Mouse (Mus musculus) embryonic facial prominence, embryonic 11.5 days (tissue): ENCODE results near the gene Phf2. TPM values are rescaled to one million over a fixed set of nuclear protein-coding genes. Genes with fewer than 3 reads are reported as not detected.
"Not testable (repeated sequence)": the region's sequence is repeated elsewhere in the genome, so short reads cannot be mapped to it uniquely, and the experiment has no call there.

ENCODE experiments used
- ATAC-seq: fragments of 200-750 bp; cut with Nextera tagmentation; replicated peaks from 2 replicates; pipeline ENCODE4 v1.8.0; 2017; ENCODE audit warnings: low read depth; ENCODE audit not compliant: insufficient number of reproducible peaks, low FRiP score, low TSS enrichment
- DNase-seq: peaks from one replicate; pipeline ENCODE4 v3.0.0-alpha.2; 2015; ENCODE audit warnings: low spot score
- H3K27ac ChIP-seq: fragments of 300-500 bp; sonication (generic); replicated peaks from 2 replicates; pipeline ENCODE4 v1.5.1; 2014; ENCODE audit warnings: mild to moderate bottlenecking, low read depth, low read length, control low read depth
- H3K27me3 ChIP-seq: fragments of 300-500 bp; sonication (generic); 2 replicates; pipeline ENCODE4 v1.6.1; 2014; ENCODE audit warnings: mild to moderate bottlenecking, low read length, moderate library complexity, mixed read lengths; ENCODE audit not compliant: control insufficient read depth, insufficient read depth
- H3K36me3 ChIP-seq: fragments of 300-500 bp; sonication (generic); replicated peaks from 2 replicates; pipeline ENCODE4 v1.6.1; 2014; ENCODE audit warnings: low read depth, mild to moderate bottlenecking, low read length, moderate library complexity, mixed read lengths; ENCODE audit not compliant: control insufficient read depth, insufficient read depth
- H3K4me1 ChIP-seq: fragments of 300-500 bp; sonication (generic); 2 replicates; pipeline ENCODE4 v1.6.1; 2014; ENCODE audit warnings: low read length, mixed read lengths; ENCODE audit not compliant: control insufficient read depth, insufficient read depth
- H3K4me2 ChIP-seq: fragments of 300-500 bp; sonication (generic); 2 replicates; pipeline ENCODE4 v1.6.1; 2014; ENCODE audit warnings: low read depth, mild to moderate bottlenecking, control low read depth, low read length, moderate library complexity
- H3K4me3 ChIP-seq: fragments of 300-500 bp; sonication (generic); 2 replicates; pipeline ENCODE4 v1.5.1; 2014; ENCODE audit warnings: low read depth, low read length, control low read depth
- H3K9ac ChIP-seq: fragments of 300-500 bp; sonication (generic); replicated peaks from 2 replicates; pipeline ENCODE4 v1.6.1; 2014; ENCODE audit warnings: mild to moderate bottlenecking, control low read depth, low read length
- H3K9me3 ChIP-seq: fragments of 300-500 bp; sonication (generic); replicated peaks from 2 replicates; pipeline ENCODE4 v1.6.1; 2016; ENCODE audit warnings: mild to moderate bottlenecking, low read length, inconsistent platforms, mixed read lengths; ENCODE audit not compliant: control insufficient read depth
- WGBS: fragments of 180-500 bp; shearing (Covaris S2); extraction: QIAGEN DNeasy Blood & Tissue Kit; methylation state at CpG from one replicate; pipeline ENCODE4 v1.1.7; 2014; 5-methylcytosine and 5-hydroxymethylcytosine counted together
- polyA plus RNA-seq: library from polyadenylated mRNA; unstranded; fragments of >200 nt; fragmentation: Nextera tagmentation; extraction: Ambion mirVana; gene quantifications from 2 replicates; pipeline ENCODE4 v1.2.1, GENCODE M21; 2014

Phf2 gene
- polyA plus RNA-seq, 1 experiment from 2014 or later: 11.0 TPM

DNA sequence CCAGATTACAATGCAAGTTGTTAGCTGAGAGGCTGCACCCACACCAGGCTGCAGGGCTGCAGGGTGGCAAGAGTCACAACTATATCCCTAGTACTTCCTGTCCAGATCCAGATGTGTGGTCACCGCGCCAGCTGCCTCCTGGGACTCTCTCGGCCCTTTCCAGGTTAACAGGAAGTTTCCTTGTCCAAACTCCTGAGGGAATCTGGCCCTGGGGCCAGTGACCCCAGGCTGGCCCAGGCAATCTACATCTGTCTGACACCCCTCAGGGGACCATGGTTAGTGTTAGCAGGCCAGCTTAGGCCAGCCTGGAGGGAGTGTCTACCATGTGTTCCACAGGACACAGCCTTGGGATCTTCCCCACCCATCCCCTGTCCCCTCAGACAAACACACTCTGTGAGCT lies 51.8 kb downstream of the Phf2 start:
- Histone ChIP-seq H3K9ac (no peak overlapping the region), H3K4me2 (no peak overlapping the region), H3K4me1 (no peaks in the 10 kb centered on the region), H3K9me3 (no peaks in the 10 kb centered on the region), H3K4me3 (no peak overlapping the region), H3K36me3 (peaks cover 18% of the 10 kb centered on the region), H3K27ac (no peak overlapping the region), H3K27me3 (no peaks in the 10 kb centered on the region)
- no peak for ATAC-seq
- 60% methylated on average over 3 of the region's 3 CpGs for WGBS
- no peak for DNase-seq

DNA sequence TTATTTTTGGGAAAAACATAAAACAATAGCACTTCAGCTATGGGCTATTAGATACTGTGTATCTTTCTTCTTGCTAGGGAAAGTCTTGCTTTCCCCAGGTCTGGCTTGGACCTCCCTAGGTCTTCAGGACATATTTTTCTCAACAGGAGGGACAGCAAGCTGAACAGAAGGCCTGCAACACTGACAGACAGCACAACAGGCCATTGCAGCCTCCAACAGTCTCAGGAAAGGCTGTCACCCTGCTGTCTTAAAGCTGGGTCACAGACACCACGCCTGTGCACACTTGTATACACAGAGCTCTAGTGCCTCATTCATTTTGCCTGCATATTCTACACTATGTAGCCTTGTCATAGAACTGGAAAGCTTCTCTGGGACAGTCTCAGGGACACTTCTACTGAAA lies 56.5 kb downstream of the Phf2 start:
- Histone ChIP-seq H3K4me1 (no peaks in the 10 kb centered on the region), H3K27me3 (no peaks in the 10 kb centered on the region), H3K9ac (no peak overlapping the region), H3K27ac (no peak overlapping the region), H3K36me3 (peaks cover 21% of the 10 kb centered on the region), H3K4me3 (no peak overlapping the region), H3K4me2 (no peak overlapping the region), H3K9me3 (no peaks in the 10 kb centered on the region)
- DNase-seq (no peak), ATAC-seq (no peak)
- 81% methylated on average over 1 of the region's 1 CpGs for WGBS

DNA sequence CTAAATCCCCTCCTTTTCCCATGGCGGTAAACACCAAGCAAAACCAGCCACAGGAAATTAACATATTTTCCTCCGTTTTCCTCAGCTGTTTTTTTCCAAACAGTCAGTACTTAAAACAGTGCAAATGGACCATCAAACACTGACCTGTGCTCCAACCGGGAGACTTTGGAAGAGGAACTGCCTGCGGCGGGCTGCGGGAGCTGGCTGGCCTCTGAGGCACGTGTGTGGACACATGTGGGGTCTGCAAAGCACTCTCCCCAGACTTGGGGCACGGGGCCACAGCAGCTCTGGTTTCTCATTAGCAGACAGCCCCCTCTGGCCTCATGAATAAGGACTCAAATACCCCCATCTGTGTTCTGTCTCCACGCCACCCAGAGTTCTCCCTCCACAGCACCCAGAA lies 59.9 kb downstream of the Phf2 start:
- Histone ChIP-seq H3K4me2 (no peak overlapping the region), H3K4me1 (no peaks in the 10 kb centered on the region), H3K36me3 (peaks cover 13% of the 10 kb centered on the region), H3K9me3 (no peaks in the 10 kb centered on the region), H3K9ac (no peak overlapping the region; the same call in 1 of the 2 replicates), H3K4me3 (no peak overlapping the region), H3K27me3 (no peaks in the 10 kb centered on the region), H3K27ac (no peak overlapping the region)
- WGBS: 67% methylated on average over 9 of the region's 9 CpGs
- ATAC-seq: no peak
- DNase-seq: peak; percentile 12

DNA sequence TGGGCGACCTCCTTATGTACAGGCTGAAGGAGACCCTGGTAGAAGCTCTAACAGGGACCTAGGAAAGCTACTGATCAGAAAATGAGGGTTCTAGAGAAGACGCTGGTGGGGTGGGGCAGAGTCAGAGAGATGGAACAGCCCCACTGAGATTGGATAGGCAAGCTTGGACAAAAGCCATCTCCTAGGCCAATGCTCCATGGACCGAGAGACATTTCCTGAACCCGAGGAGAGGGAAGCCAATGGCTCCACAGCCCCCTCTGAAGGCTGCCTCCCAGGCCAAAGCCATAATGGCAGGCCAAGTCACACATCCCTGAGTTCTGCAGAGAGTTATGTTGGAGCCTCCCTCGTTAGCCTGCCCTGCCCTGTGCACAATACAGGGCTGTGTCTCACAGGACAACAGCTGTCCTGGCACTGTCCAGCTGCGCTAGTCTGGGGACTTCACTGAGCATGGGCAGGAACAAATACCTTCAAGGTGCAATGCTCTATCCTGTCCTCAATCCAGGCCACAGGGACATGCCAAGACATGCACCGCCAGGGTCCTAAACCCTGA lies 60.6 kb downstream of the Phf2 start:
- no peaks in the 10 kb centered on the region for H3K27me3 ChIP-seq
- DNase-seq (no peak), ATAC-seq (no peak)
- H3K9me3 ChIP-seq: no peaks in the 10 kb centered on the region
- no peak overlapping the region for H3K27ac ChIP-seq
- 81% methylated on average over 7 of the region's 7 CpGs for WGBS
- no peaks in the 10 kb centered on the region for H3K4me1 ChIP-seq
- no peak overlapping the region for H3K9ac ChIP-seq
- peaks cover 13% of the 10 kb centered on the region for H3K36me3 ChIP-seq
- no peak overlapping the region for H3K4me2 ChIP-seq
- H3K4me3 ChIP-seq: no peak overlapping the region

DNA sequence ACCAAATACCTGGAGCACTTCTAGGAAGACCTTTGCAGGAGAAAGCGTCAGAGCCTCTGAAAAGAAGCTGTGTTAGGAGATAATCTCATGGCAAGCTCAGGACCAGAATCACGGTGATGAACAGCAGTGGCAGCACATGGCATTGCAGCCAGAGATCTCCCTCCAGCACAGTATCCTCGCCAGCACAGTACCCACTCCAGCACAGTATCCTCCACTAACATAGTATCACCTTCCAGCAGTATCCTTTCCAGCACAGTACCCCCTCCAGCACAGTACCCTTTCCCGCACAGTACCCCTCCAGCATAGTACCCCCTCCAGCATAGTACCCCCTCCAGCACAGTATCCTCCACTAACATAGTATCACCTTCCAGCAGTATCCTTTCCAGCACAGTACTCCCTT lies 61.3 kb downstream of the Phf2 start:
- H3K4me3 ChIP-seq, H3K27ac ChIP-seq, H3K27me3 ChIP-seq, DNase-seq, H3K9ac ChIP-seq, H3K4me2 ChIP-seq, H3K9me3 ChIP-seq, H3K4me1 ChIP-seq: not testable (repeated sequence)
- ATAC-seq: 0 out of 2 replicates have a peak, but pooled peaks have one; percentile 26
- peaks cover 13% of the 10 kb centered on the region for H3K36me3 ChIP-seq
- WGBS: 80% methylated on average over 4 of the region's 4 CpGs

DNA sequence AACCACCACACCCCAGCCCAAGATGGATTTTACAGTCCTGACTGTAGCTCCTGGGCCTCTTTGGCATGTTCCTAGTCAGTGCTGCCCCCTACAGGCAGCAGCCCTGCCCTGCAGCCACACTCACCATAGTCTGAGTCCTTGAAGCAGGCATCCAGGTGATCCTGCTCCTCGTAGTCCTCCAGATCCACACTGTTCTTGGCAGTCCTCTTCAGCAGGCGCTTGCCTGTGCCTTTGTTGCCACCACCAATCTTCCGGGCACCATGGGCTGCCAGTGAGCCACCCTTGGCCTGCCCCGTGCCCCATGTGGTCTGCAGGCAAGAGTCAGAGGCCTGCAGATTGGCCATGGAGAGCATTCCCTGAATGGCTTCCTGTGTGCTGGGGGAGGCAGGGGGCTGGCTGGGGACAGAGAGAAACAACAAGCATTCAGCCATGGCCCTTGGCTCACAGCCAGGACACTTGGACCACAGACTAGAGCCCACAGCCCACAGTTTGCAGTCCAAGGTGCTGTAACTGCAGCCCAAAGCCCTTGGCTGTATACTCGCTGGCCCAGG lies 63.4 kb downstream of the Phf2 start:
- H3K36me3 ChIP-seq: peaks cover 9% of the 10 kb centered on the region

DNA sequence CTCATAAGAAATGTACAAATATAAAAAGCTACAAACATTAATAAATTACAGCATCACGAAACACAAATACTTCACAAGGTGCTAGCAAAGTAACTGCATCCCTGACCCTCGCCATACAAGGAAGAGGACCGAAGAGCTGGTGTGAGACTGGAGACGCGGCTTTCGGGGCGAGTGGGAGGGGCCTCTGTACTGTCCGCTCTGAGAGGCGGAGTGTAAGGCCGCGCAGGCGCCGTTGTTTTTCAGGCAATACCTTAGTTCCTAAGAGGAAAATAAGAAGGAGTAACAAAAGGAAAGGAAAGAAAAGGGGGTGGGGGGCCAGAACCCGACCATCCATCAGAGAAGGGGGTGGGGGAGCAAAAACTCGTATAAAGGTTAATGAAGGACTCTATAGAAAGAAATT lies 68.7 kb downstream of the Phf2 start:
- H3K4me2 ChIP-seq: no peak overlapping the region
- H3K36me3 ChIP-seq: peaks cover 5% of the 10 kb centered on the region
- no peaks in the 10 kb centered on the region for H3K9me3 ChIP-seq
- no peaks in the 10 kb centered on the region for H3K27me3 ChIP-seq
- ATAC-seq: no peak
- WGBS: 42% methylated on average over 15 of the region's 15 CpGs
- no peak overlapping the region for H3K27ac ChIP-seq
- H3K4me1 ChIP-seq: no peaks in the 10 kb centered on the region; the same call in 1 of the 2 replicates
- DNase-seq: no peak
- no peak overlapping the region for H3K4me3 ChIP-seq
- no peak overlapping the region for H3K9ac ChIP-seq

More for the DNA sequence above, 63.4 kb downstream of the Phf2 start:
- no peak overlapping the region for H3K4me3 ChIP-seq
- no peaks in the 10 kb centered on the region for H3K9me3 ChIP-seq
- H3K4me2 ChIP-seq: no peak overlapping the region
- ATAC-seq (no peak), DNase-seq (peak; percentile 73)
- no peak overlapping the region for H3K9ac ChIP-seq
- 80% methylated on average over 5 of the region's 5 CpGs for WGBS
- no peaks in the 10 kb centered on the region for H3K27me3 ChIP-seq
- H3K4me1 ChIP-seq: no peaks in the 10 kb centered on the region
- H3K27ac ChIP-seq: no peak overlapping the region

DNA sequence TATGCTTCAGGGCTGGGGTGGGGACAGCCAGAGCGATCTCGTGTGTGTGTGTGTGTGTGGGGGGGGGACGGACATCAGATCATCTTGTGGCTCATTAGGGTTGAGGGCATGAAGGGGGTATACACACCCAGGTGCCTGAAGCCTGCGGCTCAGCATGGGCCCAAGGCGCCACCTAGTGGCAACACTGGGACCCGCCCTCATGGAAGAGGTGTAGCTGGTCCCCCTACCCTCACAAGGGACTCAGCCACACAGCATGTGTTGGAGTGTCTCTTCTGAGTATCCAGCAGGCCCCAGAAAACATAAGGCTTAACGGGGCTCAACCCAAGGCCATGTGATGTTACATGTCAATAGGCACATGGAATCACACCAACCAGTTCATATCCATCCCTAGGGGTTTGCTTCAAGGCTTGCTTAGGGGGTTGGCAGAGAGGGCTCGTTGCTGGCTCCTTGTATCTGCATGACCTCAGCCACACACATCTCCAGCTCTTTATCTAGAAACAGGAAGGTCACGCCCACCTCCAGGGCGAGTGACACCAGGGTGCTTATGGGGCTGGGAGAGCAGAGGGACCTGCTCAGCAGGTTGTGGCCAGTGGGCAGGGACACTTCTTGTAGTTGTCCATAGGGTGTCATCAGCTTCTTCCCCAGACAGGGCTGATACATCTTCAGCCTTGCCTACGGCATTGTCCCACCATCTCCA lies 69.9 kb downstream of the Phf2 start:
- ATAC-seq: peak; percentile 57; the same call in 1 of the 2 replicates
- Histone ChIP-seq H3K36me3 (peaks cover 5% of the 10 kb centered on the region), H3K9me3 (no peaks in the 10 kb centered on the region), H3K9ac (no peak overlapping the region), H3K4me2 (no peak overlapping the region), H3K4me1 (no peaks in the 10 kb centered on the region; the same call in 1 of the 2 replicates), H3K27me3 (no peaks in the 10 kb centered on the region), H3K4me3 (no peak overlapping the region), H3K27ac (no peak overlapping the region)
- DNase-seq: peak; percentile 84
- WGBS: 23% methylated on average over 11 of the region's 11 CpGs
